Mouse (Mus musculus) cortical plate, adult 2 months (tissue): Measurements from ENCODE around the gene Ptpre.

Experiments used
- CTCF ChIP-seq: fragments of 200-500 bp; IDR thresholded peaks from 2 replicates; pipeline ENCODE4 v1.5.1; 2011; ENCODE audit warnings: mild to moderate bottlenecking, control low read depth, low read length; ENCODE audit not compliant: insufficient read depth; ENCODE audit errors: extremely low read depth
- POLR2A ChIP-seq: fragments of 200-500 bp; IDR thresholded peaks from 2 replicates; pipeline ENCODE4 v1.6.1; 2011; ENCODE audit warnings: mild to moderate bottlenecking, low read length, control low read depth; ENCODE audit not compliant: insufficient read depth; ENCODE audit errors: extremely low read depth

- no peak for TF ChIP-seq POLR2A
- no peak for TF ChIP-seq CTCF
These were observed 31.3 kb downstream of the Ptpre start for GRCm38 (mm10) chr7:135568550-135568949.
